Mouse (Mus musculus) ES-E14 (cell line): Measurements from ENCODE around the gene Nek11. TPM values are rescaled to one million over a fixed set of nuclear protein-coding genes. Genes with fewer than 3 reads are reported as not detected.

ENCODE experiments used
- DNase-seq: peaks from one replicate; pipeline ENCODE4 v3.0.0-alpha.2; 2013; ENCODE audit warnings: low read depth, low spot score
- H3K27ac ChIP-seq: 2 replicates; pipeline ENCODE4 v1.5.1; 2012; ENCODE audit warnings: low read depth, mild to moderate bottlenecking, low read length, moderate library complexity, mixed read lengths; ENCODE audit not compliant: poor library complexity, insufficient read depth, severe bottlenecking
- H3K36me3 ChIP-seq: 2 replicates; pipeline ENCODE4 v1.6.1; 2012; ENCODE audit warnings: mild to moderate bottlenecking, low read length, moderate library complexity, mixed read lengths; ENCODE audit not compliant: control insufficient read depth, poor library complexity, insufficient read depth, severe bottlenecking
- H3K4me1 ChIP-seq, 2 experiments: fragments of 150-350 bp in 1 of 2; sonication (generic) in 1 of 2; 2 replicates each; pipeline ENCODE4 v1.6.1; 2012; ENCODE audit warnings: low read length in 2 of 2, mild to moderate bottlenecking in 1 of 2, mixed read lengths in 1 of 2; ENCODE audit not compliant: control insufficient read depth in 2 of 2, insufficient read depth in 2 of 2, poor library complexity in 1 of 2
- H3K4me3 ChIP-seq, 2 experiments: fragments of 150-350 bp in 1 of 2; sonication (generic) in 1 of 2; 2 replicates each; pipeline ENCODE4 v1.5.1; 2012; ENCODE audit warnings: low read length in 2 of 2, low read depth in 1 of 2, mild to moderate bottlenecking in 1 of 2, mixed read lengths in 1 of 2; ENCODE audit not compliant: insufficient read depth in 1 of 2, poor library complexity in 1 of 2, severe bottlenecking in 1 of 2
- H3K9ac ChIP-seq: 2 replicates; pipeline ENCODE4 v1.6.1; 2012; ENCODE audit warnings: low read depth, mild to moderate bottlenecking, low read length, mixed read lengths; ENCODE audit not compliant: poor library complexity, insufficient read depth, severe bottlenecking
- H3K9me3 ChIP-seq: fragments of 150-350 bp; sonication (generic); 2 replicates; pipeline ENCODE4 v1.6.1; 2012; ENCODE audit warnings: low read depth, mild to moderate bottlenecking, low read length; ENCODE audit not compliant: control insufficient read depth, insufficient read depth
- CHD2 ChIP-seq: IDR thresholded peaks from 2 replicates; pipeline ENCODE4 v1.6.1; 2014; ENCODE audit warnings: mild to moderate bottlenecking, low read depth, low read length, inconsistent platforms
- HCFC1 ChIP-seq: IDR thresholded peaks from 2 replicates; pipeline ENCODE4 v1.6.1; 2012; ENCODE audit warnings: low read length, inconsistent platforms, borderline replicate concordance; ENCODE audit not compliant: insufficient read depth
- MAFK ChIP-seq: IDR thresholded peaks from 2 replicates; pipeline ENCODE4 v1.6.1; 2014; ENCODE audit warnings: mild to moderate bottlenecking, low read depth, low read length, inconsistent platforms; ENCODE audit not compliant: insufficient read depth
- ZC3H11A ChIP-seq: IDR thresholded peaks from 2 replicates; pipeline ENCODE4 v1.6.1; 2012; ENCODE audit warnings: low read depth, mild to moderate bottlenecking, inconsistent platforms, low read length, borderline replicate concordance
- ZNF384 ChIP-seq: IDR thresholded peaks from 2 replicates; pipeline ENCODE4 v1.6.1; 2012; ENCODE audit warnings: low read depth, low read length, inconsistent platforms
- in situ Hi-C, 2 experiments: fragments of 600-800 bp; cut with MboI; formaldehyde crosslinking; loops; one replicate each; pipeline ENCODE4 v1.15.1; 2025; ENCODE audit warnings: low sequenced_read_pairs in 2 of 2, inconsistent platforms in 1 of 2; ENCODE audit not compliant: unreplicated experiment in 2 of 2
- total RNA-seq: library from RNA; depleted of rRNA; stranded (reverse); fragments of 300-350 nt; gene quantifications from 2 replicates; pipeline ENCODE4 v1.2.3, GENCODE M21; 2012

Nek11 gene
- total RNA-seq, 1 experiment = 0.04 TPM

DNA sequence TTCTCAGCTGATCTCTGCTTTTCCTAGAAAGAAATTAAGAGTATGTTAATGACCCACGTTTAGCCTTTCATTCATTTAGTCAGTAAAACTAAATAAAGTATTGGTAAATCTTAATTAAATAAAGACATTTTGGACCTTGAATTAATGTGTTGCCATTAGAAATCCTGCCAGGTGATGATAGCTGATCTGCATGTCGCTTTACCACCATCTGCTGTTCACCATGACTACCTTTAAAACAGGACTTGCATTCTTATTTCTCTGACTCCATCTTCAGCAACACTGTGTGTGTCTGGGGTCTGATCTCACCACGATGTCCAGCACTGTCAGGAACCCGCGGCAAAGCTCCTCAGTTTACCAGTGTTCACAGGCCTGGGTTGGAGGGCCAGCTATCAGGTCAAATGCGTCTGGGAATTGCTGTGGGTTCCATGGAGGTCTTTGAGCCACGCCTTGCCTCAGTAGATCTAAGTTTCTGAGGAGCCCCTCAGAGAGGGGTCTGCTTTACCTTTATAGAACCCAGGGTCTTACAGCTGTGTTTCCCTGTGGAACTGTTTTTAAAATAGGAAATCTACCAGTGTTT is 18.3 kb downstream of the Nek11 start:
- H3K36me3 ChIP-seq = no peaks in the 10 kb centered on the region
- H3K4me3 ChIP-seq = no peak overlapping the region
- no peak overlapping the region for H3K27ac ChIP-seq
- DNase-seq = no peak
- TF ChIP-seq HCFC1 (no peak), ZNF384 (no peak), CHD2 (no peak), MAFK (no peak), ZC3H11A (no peak)
- H3K9ac ChIP-seq = no peak overlapping the region
- H3K9me3 ChIP-seq = peaks cover 8% of the 10 kb centered on the region
- H3K4me1 ChIP-seq = no peaks in the 10 kb centered on the region
- in situ Hi-C loops = loop anchor here (25.0 kb wide), 1 partner anchor 840 kb away; the partner anchor contains the start of gene Cpne4 (in 2 of the 2)

- in situ Hi-C loops = loop anchor here (25.0 kb wide), 1 partner anchor 839 kb away; the partner anchor contains the start of gene Cpne4 (in 2 of the 2)
- DNase-seq = no peak
- H3K9ac ChIP-seq = no peak overlapping the region
- H3K27ac ChIP-seq = no peak overlapping the region
- H3K9me3 ChIP-seq = peaks cover 8% of the 10 kb centered on the region
- no peaks in the 10 kb centered on the region for H3K36me3 ChIP-seq
- H3K4me3 ChIP-seq = no peak overlapping the region
- TF ChIP-seq ZC3H11A (no peak), CHD2 (no peak), ZNF384 (no peak), MAFK (no peak), HCFC1 (no peak)
- no peaks in the 10 kb centered on the region for H3K4me1 ChIP-seq
These were observed 18.9 kb downstream of the Nek11 start for GRCm38 (mm10) chr9:105376411-105376810.

- DNase-seq = no peak
- no peak for TF ChIP-seq CHD2
- no peak for TF ChIP-seq HCFC1
- TF ChIP-seq MAFK = no peak
- TF ChIP-seq ZNF384 = no peak
- no peak for TF ChIP-seq ZC3H11A
- in situ Hi-C loops = no loop called here
- no peaks in the 10 kb centered on the region for H3K36me3 ChIP-seq
- no peaks in the 10 kb centered on the region for H3K4me1 ChIP-seq
- H3K27ac ChIP-seq = no peak overlapping the region
- H3K9ac ChIP-seq = no peak overlapping the region
- H3K9me3 ChIP-seq = no peaks in the 10 kb centered on the region
- H3K4me3 ChIP-seq = no peak overlapping the region
These were observed 21.0 kb downstream of the Nek11 start for GRCm38 (mm10) chr9:105374361-105374760.

GRCm38 (mm10) chr9:105368605-105369004 is 26.7 kb downstream of the Nek11 start:
- no peak for TF ChIP-seq HCFC1
- TF ChIP-seq ZNF384 = no peak
- TF ChIP-seq ZC3H11A = no peak
- no peak for TF ChIP-seq CHD2
- no peak for TF ChIP-seq MAFK
- DNase-seq = no peak
- Histone ChIP-seq H3K9me3 (no peaks in the 10 kb centered on the region), H3K4me1 (no peaks in the 10 kb centered on the region), H3K4me3 (no peak overlapping the region), H3K36me3 (no peaks in the 10 kb centered on the region), H3K27ac (no peak overlapping the region), H3K9ac (no peak overlapping the region)
- in situ Hi-C loops = no loop called here

DNA sequence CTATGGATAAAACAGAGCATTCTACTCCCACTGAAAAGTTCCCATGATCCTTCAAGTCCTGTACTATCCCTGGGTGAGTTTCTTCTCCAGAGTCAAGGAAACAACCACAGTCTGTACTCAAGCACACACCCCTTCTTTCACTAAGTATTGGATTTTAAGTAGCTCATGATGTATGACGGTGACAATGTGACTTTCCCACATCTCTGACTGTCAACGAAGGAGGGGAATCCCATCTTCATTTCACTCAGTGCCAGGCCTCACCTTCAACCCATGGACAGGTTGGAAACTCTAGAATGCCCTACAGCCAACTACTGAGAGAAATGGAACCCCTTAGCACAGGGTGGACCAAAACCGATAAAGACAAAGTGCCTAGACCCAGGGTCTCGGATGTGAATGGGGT is 29.1 kb downstream of the Nek11 start:
- no peaks in the 10 kb centered on the region for H3K9me3 ChIP-seq
- no peaks in the 10 kb centered on the region for H3K4me1 ChIP-seq
- H3K27ac ChIP-seq = no peak overlapping the region
- H3K4me3 ChIP-seq = no peak overlapping the region
- TF ChIP-seq HCFC1 (no peak), CHD2 (no peak), ZC3H11A (no peak), MAFK (no peak), ZNF384 (no peak)
- no peak overlapping the region for H3K9ac ChIP-seq
- in situ Hi-C loops = no loop called here
- no peak for DNase-seq
- no peaks in the 10 kb centered on the region for H3K36me3 ChIP-seq
